Mouse (Mus musculus) spleen, adult 10 weeks (tissue): ENCODE results near the gene Olfr1084. TPM values are rescaled to one million over a fixed set of nuclear protein-coding genes. Genes with fewer than 3 reads are reported as not detected.

Source experiments
- polyA plus RNA-seq: library from polyadenylated mRNA; stranded (reverse); fragments of 350-450 nt; fragmentation: Illumina TruSeq; extraction: RNeasy Lipid Tissue Mini Kit (QIAGEN cat#74804); gene quantifications from one replicate; pipeline ENCODE4 v1.2.3, GENCODE M21; 2015; ENCODE audit warnings: low replicate concordance; ENCODE audit not compliant: insufficient read depth

Gene Olfr1084
- not detected for polyA plus RNA-seq

GRCm38 (mm10) chr2:86639625-86640024, at the start of gene Olfr1084:
TSS of gene Olfr1084 (minus strand) at chr2:86639725.

DNA sequence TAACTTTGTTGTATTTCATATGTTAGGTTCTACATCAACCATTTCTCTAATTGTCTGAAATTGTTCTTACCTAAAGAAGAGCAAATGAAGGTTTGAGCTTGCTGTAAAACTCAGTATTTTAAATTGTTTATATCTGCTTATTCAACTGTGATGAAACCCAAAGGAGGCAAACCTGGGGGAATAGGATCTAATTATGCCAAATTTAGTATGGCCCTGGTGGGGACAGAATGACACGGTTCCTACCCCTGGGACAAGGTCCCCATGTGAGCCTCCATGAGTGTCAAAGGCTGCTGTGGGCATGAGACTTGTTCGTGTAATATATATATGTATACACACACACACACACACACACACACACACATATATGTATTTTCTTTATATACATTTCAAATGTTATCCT, 40.5 kb upstream of the Olfr1084 start, which contains the start of gene Olfr1086:
Gene Olfr1086, minus strand, starts transcription at position 101 of the 400 bp plus-strand sequence.

DNA sequence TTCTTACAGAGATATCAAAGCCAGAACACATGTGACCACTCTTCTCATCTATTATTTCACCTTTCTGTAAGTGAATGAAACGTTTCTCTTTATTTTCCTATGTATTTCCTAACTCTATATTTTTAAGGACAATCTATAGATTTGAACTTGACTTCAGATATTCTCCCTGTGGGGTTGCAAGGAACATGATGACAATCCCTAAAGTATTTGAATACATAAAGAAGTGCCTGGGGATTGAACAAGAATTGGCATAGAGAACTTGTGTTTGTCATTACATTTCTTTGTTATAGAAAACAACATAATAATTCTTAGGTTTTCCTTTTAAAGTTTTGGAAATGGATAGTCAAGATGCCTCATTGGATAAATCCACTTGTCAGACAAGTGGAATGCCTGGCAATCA, 22.4 kb upstream of the Olfr1084 start, which contains the start of gene Olfr1085:
Gene Olfr1085, minus strand, starts transcription at position 101 of the 400 bp plus-strand sequence.

DNA sequence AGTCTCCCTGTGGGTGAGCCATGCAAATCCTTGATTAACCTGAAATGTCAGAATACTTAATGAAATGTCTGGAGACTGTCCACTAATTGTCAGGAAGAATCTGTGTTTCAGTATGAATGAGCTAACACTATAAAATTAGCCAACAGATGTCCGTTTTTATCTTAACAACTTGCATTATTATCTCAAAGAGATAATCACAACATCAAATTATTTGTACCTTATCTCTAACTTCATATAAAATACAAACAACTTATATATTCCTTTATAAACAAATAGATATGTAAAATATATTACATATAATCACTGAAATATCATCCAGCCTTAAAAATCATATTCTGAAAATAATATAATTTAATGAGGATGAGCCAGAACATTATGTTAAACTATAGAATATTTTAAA, 40.7 kb downstream of the Olfr1084 start, which contains the start of gene Olfr1082:
Gene Olfr1082, minus strand, starts transcription at position 101 of the 400 bp plus-strand sequence.

Other genes with a start within 250 kb of the Olfr1084 start
- not detected for gene Olfr1061, start 225.7 kb downstream of the Olfr1084 start, polyA plus RNA-seq
- gene Olfr1062, start 213.0 kb downstream of the Olfr1084 start, polyA plus RNA-seq, result not detected
- not detected for gene Olfr1065, start 189.1 kb downstream of the Olfr1084 start, polyA plus RNA-seq
- not detected for gene Olfr1066, start 183.5 kb downstream of the Olfr1084 start, polyA plus RNA-seq
- gene Olfr228, start 152.3 kb downstream of the Olfr1084 start, polyA plus RNA-seq, result not detected
- not detected for gene Olfr1076, start 131.3 kb downstream of the Olfr1084 start, polyA plus RNA-seq
- gene Olfr1079, start 97.2 kb downstream of the Olfr1084 start, polyA plus RNA-seq, result not detected
- gene Olfr1080, start 81.5 kb downstream of the Olfr1084 start, polyA plus RNA-seq, result not detected
- gene Olfr1082, start 40.8 kb downstream of the Olfr1084 start, polyA plus RNA-seq, result not detected
- gene Olfr1085, start 22.3 kb upstream of the Olfr1084 start, polyA plus RNA-seq, result not detected
- gene Olfr1086, start 40.4 kb upstream of the Olfr1084 start, polyA plus RNA-seq, result not detected
- not detected for gene Olfr1087, start 58.7 kb upstream of the Olfr1084 start, polyA plus RNA-seq
- not detected for gene Olfr1089, start 94.0 kb upstream of the Olfr1084 start, polyA plus RNA-seq
- gene Olfr1090, start 119.3 kb upstream of the Olfr1084 start, polyA plus RNA-seq, result not detected
- not detected for gene Olfr1093, start 142.8 kb upstream of the Olfr1084 start, polyA plus RNA-seq
- gene Olfr141, start 170.3 kb upstream of the Olfr1084 start, polyA plus RNA-seq, result not detected
- gene Olfr1094, start 184.9 kb upstream of the Olfr1084 start, polyA plus RNA-seq, result not detected
- gene Olfr1095, start 212.0 kb upstream of the Olfr1084 start, polyA plus RNA-seq, result not detected
- gene Gm13723, start 235.1 kb upstream of the Olfr1084 start, polyA plus RNA-seq, result not detected